Mouse (Mus musculus): ENCODE measurements around the gene Tnnc1.

Tnnc1 gene

GRCm38 (mm10) chr14:31208084-31208483 is at the start of gene Tnnc1:
Gene Tnnc1 (plus strand): TSS chr14:31208312.
- DNase-seq (ENCODE audit: low read depth), result no peak

GRCm38 (mm10) chr14:31160196-31161150 is 47.6 kb upstream of the Tnnc1 start:
- DNase-seq (ENCODE audit: low read depth), result no peak

GRCm38 (mm10) chr14:31161191-31161590 is 46.9 kb upstream of the Tnnc1 start:
- DNase-seq (ENCODE audit: low read depth), result no peak

- DNase-seq (ENCODE audit: low read depth), result no peak
Measured at GRCm38 (mm10) chr14:31161638-31162037, 46.5 kb upstream of the Tnnc1 start.

GRCm38 (mm10) chr14:31164067-31164466 is 44.0 kb upstream of the Tnnc1 start:
- no peak for DNase-seq (ENCODE audit: low read depth)

GRCm38 (mm10) chr14:31165010-31165409 is 43.1 kb upstream of the Tnnc1 start:
- no peak for DNase-seq (ENCODE audit: low read depth)

GRCm38 (mm10) chr14:31165458-31165857 is 42.7 kb upstream of the Tnnc1 start:
- no peak for DNase-seq (ENCODE audit: low read depth)

- no peak for DNase-seq (ENCODE audit: low read depth)
Measured at GRCm38 (mm10) chr14:31165991-31166630, 42.0 kb upstream of the Tnnc1 start.

GRCm38 (mm10) chr14:31166827-31167226 is 41.3 kb upstream of the Tnnc1 start:
- DNase-seq (ENCODE audit: low read depth), result no peak

GRCm38 (mm10) chr14:31168425-31168824 is 39.7 kb upstream of the Tnnc1 start, which contains the start of gene Stab1:
Gene Stab1 (minus strand): TSS chr14:31168641.
- DNase-seq (ENCODE audit: low read depth), result no peak

GRCm38 (mm10) chr14:31169508-31169907 is 38.6 kb upstream of the Tnnc1 start:
- no peak for DNase-seq (ENCODE audit: low read depth)

GRCm38 (mm10) chr14:31170963-31171362 is 37.1 kb upstream of the Tnnc1 start:
- no peak for DNase-seq (ENCODE audit: low read depth)

GRCm38 (mm10) chr14:31171386-31171785 is 36.7 kb upstream of the Tnnc1 start:
- no peak for DNase-seq (ENCODE audit: low read depth)

GRCm38 (mm10) chr14:31171821-31172220 is 36.3 kb upstream of the Tnnc1 start:
- DNase-seq (ENCODE audit: low read depth), result no peak

- no peak for DNase-seq (ENCODE audit: low read depth)
Measured at GRCm38 (mm10) chr14:31172781-31173455, 35.2 kb upstream of the Tnnc1 start.

GRCm38 (mm10) chr14:31173537-31173936 is 34.6 kb upstream of the Tnnc1 start:
- DNase-seq (ENCODE audit: low read depth), result no peak

GRCm38 (mm10) chr14:31177287-31177686 is 30.8 kb upstream of the Tnnc1 start:
- DNase-seq (ENCODE audit: low read depth), result no peak

GRCm38 (mm10) chr14:31177715-31178114 is 30.4 kb upstream of the Tnnc1 start:
- no peak for DNase-seq (ENCODE audit: low read depth)

GRCm38 (mm10) chr14:31179677-31180365 is 28.3 kb upstream of the Tnnc1 start:
- DNase-seq (ENCODE audit: low read depth), result no peak

- no peak for DNase-seq (ENCODE audit: low read depth)
Measured at GRCm38 (mm10) chr14:31181512-31181911, 26.6 kb upstream of the Tnnc1 start.

- DNase-seq (ENCODE audit: low read depth), result no peak
Measured at GRCm38 (mm10) chr14:31182786-31183290, 25.3 kb upstream of the Tnnc1 start.

- DNase-seq (ENCODE audit: low read depth), result no peak
Measured at GRCm38 (mm10) chr14:31183541-31183940, 24.6 kb upstream of the Tnnc1 start.
